Mouse (Mus musculus) heart, adult 2 months (tissue): ENCODE data around the gene Samm50.

ENCODE experiments used
- CTCF ChIP-seq: fragments of 200-600 bp; IDR thresholded peaks from 2 replicates; pipeline ENCODE4 v1.8.1; 2022; ENCODE audit warnings: antibody characterized with exemption, mild to moderate bottlenecking, moderate library complexity
- EP300 ChIP-seq: fragments of 200-500 bp; IDR thresholded peaks from 2 replicates; pipeline ENCODE4 v1.6.1; 2011; ENCODE audit warnings: low read depth, low read length, control low read depth; ENCODE audit not compliant: insufficient read depth
- POLR2A ChIP-seq: fragments of 200-500 bp; IDR thresholded peaks from 2 replicates; pipeline ENCODE4 v1.6.1; 2011; ENCODE audit warnings: mild to moderate bottlenecking, low read depth, low read length, control low read depth; ENCODE audit not compliant: insufficient read depth

- TF ChIP-seq CTCF (no peak), POLR2A (no peak), EP300 (no peak)
These were observed 30.2 kb upstream of the Samm50 start for GRCm38 (mm10) chr15:84161871-84162270.
